Mouse (Mus musculus) embryonic facial prominence, embryonic 12.5 days (tissue): ENCODE results near the gene Erich3. TPM values are rescaled to one million over a fixed set of nuclear protein-coding genes. Genes with fewer than 3 reads are reported as not detected.

Experiments
- ATAC-seq: fragments of 200-750 bp; cut with Nextera tagmentation; 2 replicates; pipeline ENCODE4 v1.8.0; 2017; ENCODE audit not compliant: insufficient number of reproducible peaks, insufficient read depth, low FRiP score, low TSS enrichment
- H3K27ac ChIP-seq: fragments of 300-500 bp; sonication (generic); 2 replicates; pipeline ENCODE4 v1.5.1; 2016; ENCODE audit warnings: mild to moderate bottlenecking
- H3K27me3 ChIP-seq: fragments of 300-500 bp; sonication (generic); 2 replicates; pipeline ENCODE4 v1.6.1; 2016; ENCODE audit warnings: mild to moderate bottlenecking, moderate library complexity
- H3K36me3 ChIP-seq: fragments of 300-500 bp; sonication (generic); 2 replicates; pipeline ENCODE4 v1.6.1; 2016; ENCODE audit warnings: mild to moderate bottlenecking
- H3K4me1 ChIP-seq: fragments of 300-500 bp; sonication (generic); 2 replicates; pipeline ENCODE4 v1.6.1; 2016
- H3K4me2 ChIP-seq: fragments of 300-500 bp; sonication (generic); replicated peaks from 2 replicates; pipeline ENCODE4 v1.6.1; 2016; ENCODE audit warnings: mild to moderate bottlenecking, moderate library complexity
- H3K4me3 ChIP-seq: fragments of 300-500 bp; sonication (generic); 2 replicates; pipeline ENCODE4 v1.5.1; 2016; ENCODE audit warnings: mild to moderate bottlenecking
- H3K9ac ChIP-seq: fragments of 300-500 bp; sonication (generic); 2 replicates; pipeline ENCODE4 v1.6.1; 2016; ENCODE audit warnings: mild to moderate bottlenecking, moderate library complexity
- H3K9me3 ChIP-seq: fragments of 300-500 bp; sonication (generic); 2 replicates; pipeline ENCODE4 v1.6.1; 2016; ENCODE audit warnings: mild to moderate bottlenecking, moderate library complexity
- WGBS: fragments of 180-500 bp; shearing (Covaris S2); methylation state at CpG from one replicate; pipeline ENCODE4 v1.1.7; 2016; 5-methylcytosine and 5-hydroxymethylcytosine counted together
- polyA plus RNA-seq: library from polyadenylated mRNA; unstranded; fragments of >200 nt; fragmentation: Nextera tagmentation; extraction: Ambion mirVana; gene quantifications from 2 replicates; pipeline ENCODE4 v1.2.1, GENCODE M21; 2016

The Erich3 gene
- polyA plus RNA-seq, 1 experiment from 2014 or later: 0.32 TPM

DNA sequence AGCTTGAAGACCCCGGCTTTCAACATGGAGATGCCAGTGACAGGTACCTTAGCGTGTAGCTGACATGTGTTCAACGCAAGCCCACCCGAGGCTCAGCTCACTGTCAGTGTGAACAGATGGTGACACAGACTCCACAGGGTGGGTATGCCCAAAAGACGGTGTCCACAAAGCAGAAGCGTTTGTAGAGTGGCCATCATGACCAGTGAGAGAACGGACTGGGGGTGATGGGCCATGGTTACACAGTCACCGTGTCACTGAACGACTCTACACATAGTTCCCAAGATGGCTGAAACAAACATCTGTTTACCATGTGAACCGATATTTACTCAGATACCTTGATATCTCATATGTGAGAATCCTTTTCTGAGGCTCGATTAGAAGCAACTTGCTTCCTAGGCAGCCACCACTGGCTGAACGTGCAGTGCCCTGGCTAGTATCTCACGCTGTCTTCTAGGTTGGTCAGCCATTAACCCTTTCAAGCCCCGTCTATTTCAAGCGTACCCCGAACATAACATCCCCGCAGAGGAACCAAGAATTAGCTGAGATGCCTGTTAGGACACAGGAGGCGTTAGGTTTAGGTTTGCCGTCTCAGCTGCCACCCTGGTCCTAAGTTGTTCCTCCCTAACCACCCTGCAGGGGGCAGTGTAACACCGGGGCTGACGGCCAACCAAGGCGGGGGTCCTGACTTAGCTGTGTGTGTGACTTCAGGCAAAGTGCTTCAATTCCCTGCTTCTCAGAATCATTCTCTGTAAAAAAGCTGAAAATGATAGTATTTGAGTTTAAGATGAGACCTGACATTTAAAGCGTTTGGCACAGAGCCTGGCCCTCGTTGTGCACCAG, 10.9 kb upstream of the Erich3 start:
- no peak overlapping the region for H3K9ac ChIP-seq
- 0 out of 2 replicates have a peak, but pooled peaks cover 6% of the 10 kb centered on the region for H3K27me3 ChIP-seq
- no peak overlapping the region for H3K4me2 ChIP-seq
- H3K9me3 ChIP-seq: no peaks in the 10 kb centered on the region
- no peaks in the 10 kb centered on the region for H3K4me1 ChIP-seq
- no peak overlapping the region for H3K4me3 ChIP-seq
- 45% methylated on average over 24 of the region's 24 CpGs for WGBS
- ATAC-seq: peak; percentile 61; the same call in 1 of the 2 replicates
- H3K36me3 ChIP-seq: no peaks in the 10 kb centered on the region
- H3K27ac ChIP-seq: no peak overlapping the region

DNA sequence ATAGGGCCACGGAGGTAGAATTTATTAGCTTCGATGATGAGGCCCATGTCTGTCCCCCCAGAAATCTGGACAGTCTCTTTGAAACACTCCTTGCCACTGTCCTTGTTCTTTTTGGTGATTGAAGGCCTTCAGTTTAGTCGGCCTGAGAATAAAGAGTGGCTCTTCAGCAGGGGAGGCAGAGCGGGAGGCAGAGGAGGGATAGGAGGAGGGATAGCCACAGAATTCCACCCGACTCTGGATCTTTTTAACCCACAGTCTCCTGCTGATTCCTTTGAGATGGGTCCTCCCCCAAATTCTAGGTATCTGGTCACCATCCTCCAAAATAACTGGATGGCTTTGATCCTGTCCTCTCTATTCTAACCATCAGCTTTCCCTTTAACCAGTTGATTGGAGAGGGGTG, 10.2 kb upstream of the Erich3 start:
- Histone ChIP-seq H3K4me3 (no peak overlapping the region), H3K9ac (no peak overlapping the region), H3K27ac (no peak overlapping the region), H3K4me2 (no peak overlapping the region), H3K27me3 (0 out of 2 replicates have a peak, but pooled peaks cover 6% of the 10 kb centered on the region), H3K4me1 (no peaks in the 10 kb centered on the region), H3K36me3 (no peaks in the 10 kb centered on the region), H3K9me3 (no peaks in the 10 kb centered on the region)
- 53% methylated on average over 5 of the region's 5 CpGs for WGBS
- ATAC-seq: no peak

GRCm38 (mm10) chr3:154654284-154654683, 9.4 kb upstream of the Erich3 start:
- 49% methylated on average over 6 of the region's 6 CpGs for WGBS
- no peak for ATAC-seq

DNA sequence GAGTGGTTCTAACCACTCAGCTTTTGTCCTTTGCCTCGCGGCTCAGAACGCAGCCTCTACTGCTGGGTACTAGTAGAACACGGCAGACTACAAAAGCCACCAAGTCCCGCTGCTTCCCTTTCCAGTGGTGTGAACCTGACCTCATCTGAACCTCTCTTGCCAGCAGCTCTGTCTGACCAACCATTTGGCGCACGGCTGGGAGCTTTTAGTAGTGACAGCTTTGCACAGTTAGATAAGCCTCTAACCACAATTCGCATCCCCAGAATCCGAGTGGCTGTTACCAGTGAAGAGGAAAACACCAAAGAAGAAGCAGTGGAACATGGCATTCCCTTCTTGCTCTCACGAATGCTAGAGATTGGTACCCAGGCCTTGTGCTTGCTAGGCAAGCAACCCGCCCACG, 8.8 kb upstream of the Erich3 start:
- 79% methylated on average over 12 of the region's 12 CpGs for WGBS
- Histone ChIP-seq H3K27ac (no peak overlapping the region), H3K4me1 (no peaks in the 10 kb centered on the region), H3K27me3 (0 out of 2 replicates have a peak, but pooled peaks cover 6% of the 10 kb centered on the region), H3K4me2 (no peak overlapping the region), H3K36me3 (no peaks in the 10 kb centered on the region), H3K9ac (no peak overlapping the region), H3K9me3 (no peaks in the 10 kb centered on the region), H3K4me3 (no peak overlapping the region)
- no peak for ATAC-seq

More at GRCm38 (mm10) chr3:154654284-154654683, 9.4 kb upstream of the Erich3 start:
- Histone ChIP-seq H3K9ac (no peak overlapping the region), H3K27me3 (0 out of 2 replicates have a peak, but pooled peaks cover 6% of the 10 kb centered on the region), H3K4me2 (no peak overlapping the region), H3K9me3 (no peaks in the 10 kb centered on the region), H3K27ac (no peak overlapping the region), H3K4me1 (no peaks in the 10 kb centered on the region), H3K36me3 (no peaks in the 10 kb centered on the region), H3K4me3 (no peak overlapping the region)

DNA sequence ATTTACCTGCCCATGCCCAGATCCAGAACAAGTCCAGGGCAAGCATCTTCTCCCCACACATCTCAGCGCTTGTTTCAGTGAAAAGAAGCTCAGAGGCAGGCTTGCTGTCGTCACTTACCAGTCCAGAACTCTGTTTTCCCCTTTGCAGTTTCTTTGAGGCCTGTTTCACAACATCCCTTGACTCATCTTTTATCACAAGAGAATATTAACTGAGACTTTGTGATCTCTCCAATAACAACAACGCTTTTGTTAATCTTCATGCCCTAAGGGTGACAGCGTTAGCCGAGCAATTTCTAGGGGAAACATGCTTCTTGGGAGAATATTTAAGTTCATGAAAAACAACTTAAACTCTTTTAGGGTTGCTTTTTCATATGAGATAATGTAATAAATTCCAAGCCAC, 7.9 kb upstream of the Erich3 start:
- H3K27me3 ChIP-seq: 0 out of 2 replicates have a peak, but pooled peaks cover 6% of the 10 kb centered on the region
- no peak overlapping the region for H3K9ac ChIP-seq
- ATAC-seq: no peak
- H3K4me2 ChIP-seq: no peak overlapping the region
- H3K4me1 ChIP-seq: no peaks in the 10 kb centered on the region
- 81% methylated on average over 5 of the region's 5 CpGs for WGBS
- H3K9me3 ChIP-seq: no peaks in the 10 kb centered on the region
- H3K27ac ChIP-seq: no peak overlapping the region
- no peaks in the 10 kb centered on the region for H3K36me3 ChIP-seq
- H3K4me3 ChIP-seq: no peak overlapping the region

GRCm38 (mm10) chr3:154663976-154664581, 420 bp downstream of the Erich3 start:
- no peak overlapping the region for H3K27ac ChIP-seq
- no peaks in the 10 kb centered on the region for H3K9me3 ChIP-seq
- no peaks in the 10 kb centered on the region for H3K36me3 ChIP-seq
- H3K4me1 ChIP-seq: peaks cover 8% of the 10 kb centered on the region; the same call in 1 of the 2 replicates
- H3K4me2 ChIP-seq: peak overlapping the region; percentile 67
- 0 out of 2 replicates have a peak, but pooled peaks have one; percentile 58 for ATAC-seq
- H3K9ac ChIP-seq: no peak overlapping the region; the same call in 1 of the 2 replicates
- 3% methylated on average over 25 of the region's 27 CpGs for WGBS
- H3K4me3 ChIP-seq: peak overlapping the region; percentile 33
- peaks cover 31% of the 10 kb centered on the region for H3K27me3 ChIP-seq

DNA sequence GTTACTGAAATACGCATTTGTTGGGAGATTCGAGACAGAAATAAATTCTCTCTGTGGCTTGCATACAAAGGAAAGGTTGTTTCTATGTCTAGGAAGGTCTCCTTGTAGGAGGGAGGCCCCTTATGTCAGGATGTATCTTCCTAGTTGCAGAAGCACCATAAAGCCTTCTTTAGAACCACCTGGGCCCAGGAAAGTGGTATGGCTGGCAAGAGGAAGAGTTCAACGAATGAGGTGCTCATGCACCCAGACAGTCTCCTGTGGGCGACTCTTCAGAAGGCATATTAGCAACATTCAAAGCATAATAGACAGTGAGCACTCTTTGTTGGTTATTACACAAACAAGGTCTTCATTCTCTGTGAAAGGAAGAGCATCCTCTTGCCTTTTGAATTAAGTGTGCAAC, 977 bp downstream of the Erich3 start:
- H3K27me3 ChIP-seq: peaks cover 31% of the 10 kb centered on the region
- peak overlapping the region; percentile 67; the same call in 1 of the 2 replicates for H3K4me2 ChIP-seq
- 32% methylated on average over 4 of the region's 4 CpGs for WGBS
- no peak overlapping the region for H3K4me3 ChIP-seq
- no peaks in the 10 kb centered on the region for H3K9me3 ChIP-seq
- H3K4me1 ChIP-seq: peaks cover 8% of the 10 kb centered on the region; the same call in 1 of the 2 replicates
- H3K9ac ChIP-seq: no peak overlapping the region
- H3K36me3 ChIP-seq: no peaks in the 10 kb centered on the region
- H3K27ac ChIP-seq: no peak overlapping the region
- ATAC-seq: no peak

- Histone ChIP-seq H3K9me3 (no peaks in the 10 kb centered on the region), H3K36me3 (no peaks in the 10 kb centered on the region), H3K9ac (no peak overlapping the region), H3K4me2 (no peak overlapping the region), H3K4me3 (no peak overlapping the region), H3K4me1 (peaks cover 8% of the 10 kb centered on the region; the same call in 1 of the 2 replicates), H3K27ac (no peak overlapping the region), H3K27me3 (peaks cover 21% of the 10 kb centered on the region)
- no peak for ATAC-seq
- 86% methylated on average over 3 of the region's 3 CpGs for WGBS
Measured at GRCm38 (mm10) chr3:154668485-154668884, 4.8 kb downstream of the Erich3 start.

GRCm38 (mm10) chr3:154670584-154670983, 6.9 kb downstream of the Erich3 start:
- Histone ChIP-seq H3K4me1 (no peaks in the 10 kb centered on the region), H3K36me3 (no peaks in the 10 kb centered on the region), H3K4me2 (no peak overlapping the region), H3K4me3 (no peak overlapping the region), H3K27ac (no peak overlapping the region), H3K27me3 (0 out of 2 replicates have a peak, but pooled peaks cover 2% of the 10 kb centered on the region), H3K9me3 (no peaks in the 10 kb centered on the region), H3K9ac (no peak overlapping the region)
- no peak for ATAC-seq
- 88% methylated on average over 6 of the region's 6 CpGs for WGBS

DNA sequence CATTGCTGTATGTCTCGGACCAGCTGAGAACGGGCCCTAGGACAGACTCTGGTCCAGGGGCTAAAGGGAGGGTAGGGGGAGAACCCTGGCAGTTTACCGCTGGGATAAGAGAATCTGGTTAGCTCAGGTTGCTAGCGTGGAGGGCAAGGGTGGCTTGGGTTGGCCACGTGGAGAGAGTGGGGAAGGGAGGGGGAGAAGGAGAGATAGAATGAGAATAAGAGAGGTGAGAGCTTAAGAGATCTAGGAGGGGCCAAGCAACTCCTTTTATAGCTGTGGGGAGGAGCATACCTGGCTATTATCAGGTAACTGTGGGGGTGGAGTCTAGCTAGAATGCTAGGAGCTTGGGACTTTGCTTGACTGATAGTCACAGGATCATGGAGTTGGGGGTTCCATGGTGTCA, 7.4 kb downstream of the Erich3 start:
- Histone ChIP-seq H3K4me3 (no peak overlapping the region), H3K27me3 (0 out of 2 replicates have a peak, but pooled peaks cover 2% of the 10 kb centered on the region), H3K9ac (no peak overlapping the region), H3K9me3 (no peaks in the 10 kb centered on the region), H3K4me1 (no peaks in the 10 kb centered on the region), H3K36me3 (no peaks in the 10 kb centered on the region), H3K4me2 (no peak overlapping the region), H3K27ac (no peak overlapping the region)
- no peak for ATAC-seq
- 71% methylated on average over 5 of the region's 5 CpGs for WGBS

DNA sequence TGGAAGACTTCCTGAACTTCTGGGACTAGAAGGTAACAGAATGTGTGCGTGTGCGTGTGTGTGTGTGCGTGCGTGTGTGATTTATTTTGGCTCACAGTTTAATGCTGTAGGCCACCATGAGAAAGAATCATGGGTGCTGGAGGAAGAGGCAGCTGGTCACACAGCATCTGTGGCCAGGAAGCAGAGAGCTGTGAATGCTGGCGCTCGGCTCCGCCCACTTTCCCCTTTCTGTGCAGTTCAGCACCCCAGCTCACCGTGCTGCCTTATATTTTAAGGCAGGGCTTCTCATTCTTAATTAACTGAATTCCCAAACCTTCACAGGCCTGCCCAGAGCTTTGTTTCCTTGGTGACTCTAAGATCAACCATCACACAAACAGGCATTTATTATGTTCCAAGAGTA, 9.7 kb downstream of the Erich3 start:
- no peak overlapping the region for H3K27ac ChIP-seq
- H3K4me1 ChIP-seq: no peaks in the 10 kb centered on the region
- no peaks in the 10 kb centered on the region for H3K36me3 ChIP-seq
- H3K9ac ChIP-seq: no peak overlapping the region
- H3K4me2 ChIP-seq: no peak overlapping the region
- whole genome bisulfite sequencing: 62% methylated on average over 8 of the region's 8 CpGs
- no peak for ATAC-seq
- H3K9me3 ChIP-seq: no peaks in the 10 kb centered on the region
- no peaks in the 10 kb centered on the region for H3K27me3 ChIP-seq
- no peak overlapping the region for H3K4me3 ChIP-seq

GRCm38 (mm10) chr3:154682570-154682969, 18.9 kb downstream of the Erich3 start:
- H3K4me1 ChIP-seq: no peaks in the 10 kb centered on the region
- no peak for ATAC-seq
- no peaks in the 10 kb centered on the region for H3K27me3 ChIP-seq
- H3K4me3 ChIP-seq: no peak overlapping the region
- 74% methylated on average over 2 of the region's 2 CpGs for WGBS
- no peaks in the 10 kb centered on the region for H3K36me3 ChIP-seq
- H3K9ac ChIP-seq: no peak overlapping the region
- no peak overlapping the region for H3K27ac ChIP-seq
- no peak overlapping the region for H3K4me2 ChIP-seq
- no peaks in the 10 kb centered on the region for H3K9me3 ChIP-seq
